Mouse (Mus musculus) cerebellum, postnatal 36 days (tissue): ENCODE measurements around the gene Glis2.

Experiments used
- DNase-seq, 2 experiments: peaks; one replicate each; pipeline ENCODE4 v3.0.0; 2021 to 2022; ENCODE audit warnings: mixed read lengths in 2 of 2

Gene Glis2

GRCm38 (mm10) chr16:4665726-4666125 lies 71.2 kb downstream of the Glis2 start:
- DNase-seq = no peak

GRCm38 (mm10) chr16:4667190-4667808 lies 72.8 kb downstream of the Glis2 start:
- peak; percentile 86 to 92 for DNase-seq

GRCm38 (mm10) chr16:4670317-4670716 lies 75.8 kb downstream of the Glis2 start:
- no peak for DNase-seq

- no peak for DNase-seq
These were observed 79.6 kb downstream of the Glis2 start for GRCm38 (mm10) chr16:4674091-4674490.
